Mouse (Mus musculus) ES-E14 (cell line): Measurements from ENCODE around the gene Ada. TPM values are rescaled to one million over a fixed set of nuclear protein-coding genes. Genes with fewer than 3 reads are reported as not detected.

Experiments
- DNase-seq: peaks from one replicate; pipeline ENCODE4 v3.0.0-alpha.2; 2013; ENCODE audit warnings: low read depth, low spot score
- H3K27ac ChIP-seq: 2 replicates; pipeline ENCODE4 v1.5.1; 2012; ENCODE audit warnings: low read depth, mild to moderate bottlenecking, low read length, moderate library complexity, mixed read lengths; ENCODE audit not compliant: poor library complexity, insufficient read depth, severe bottlenecking
- H3K36me3 ChIP-seq: 2 replicates; pipeline ENCODE4 v1.6.1; 2012; ENCODE audit warnings: mild to moderate bottlenecking, low read length, moderate library complexity, mixed read lengths; ENCODE audit not compliant: control insufficient read depth, poor library complexity, insufficient read depth, severe bottlenecking
- H3K4me1 ChIP-seq, 2 experiments: fragments of 150-350 bp in 1 of 2; sonication (generic) in 1 of 2; 2 replicates each; pipeline ENCODE4 v1.6.1; 2012; ENCODE audit warnings: low read length in 2 of 2, mild to moderate bottlenecking in 1 of 2, mixed read lengths in 1 of 2; ENCODE audit not compliant: control insufficient read depth in 2 of 2, insufficient read depth in 2 of 2, poor library complexity in 1 of 2
- H3K4me3 ChIP-seq, 2 experiments: fragments of 150-350 bp in 1 of 2; sonication (generic) in 1 of 2; 2 replicates each; pipeline ENCODE4 v1.5.1; 2012; ENCODE audit warnings: low read length in 2 of 2, low read depth in 1 of 2, mild to moderate bottlenecking in 1 of 2, mixed read lengths in 1 of 2; ENCODE audit not compliant: insufficient read depth in 1 of 2, poor library complexity in 1 of 2, severe bottlenecking in 1 of 2
- H3K9ac ChIP-seq: 2 replicates; pipeline ENCODE4 v1.6.1; 2012; ENCODE audit warnings: low read depth, mild to moderate bottlenecking, low read length, mixed read lengths; ENCODE audit not compliant: poor library complexity, insufficient read depth, severe bottlenecking
- H3K9me3 ChIP-seq: fragments of 150-350 bp; sonication (generic); 2 replicates; pipeline ENCODE4 v1.6.1; 2012; ENCODE audit warnings: low read depth, mild to moderate bottlenecking, low read length; ENCODE audit not compliant: control insufficient read depth, insufficient read depth
- CHD2 ChIP-seq: IDR thresholded peaks from 2 replicates; pipeline ENCODE4 v1.6.1; 2014; ENCODE audit warnings: mild to moderate bottlenecking, low read depth, low read length, inconsistent platforms
- HCFC1 ChIP-seq: IDR thresholded peaks from 2 replicates; pipeline ENCODE4 v1.6.1; 2012; ENCODE audit warnings: low read length, inconsistent platforms, borderline replicate concordance; ENCODE audit not compliant: insufficient read depth
- MAFK ChIP-seq: IDR thresholded peaks from 2 replicates; pipeline ENCODE4 v1.6.1; 2014; ENCODE audit warnings: mild to moderate bottlenecking, low read depth, low read length, inconsistent platforms; ENCODE audit not compliant: insufficient read depth
- ZC3H11A ChIP-seq: IDR thresholded peaks from 2 replicates; pipeline ENCODE4 v1.6.1; 2012; ENCODE audit warnings: low read depth, mild to moderate bottlenecking, inconsistent platforms, low read length, borderline replicate concordance
- ZNF384 ChIP-seq: IDR thresholded peaks from 2 replicates; pipeline ENCODE4 v1.6.1; 2012; ENCODE audit warnings: low read depth, low read length, inconsistent platforms
- in situ Hi-C, 2 experiments: fragments of 600-800 bp; cut with MboI; formaldehyde crosslinking; loops; one replicate each; pipeline ENCODE4 v1.15.1; 2025; ENCODE audit warnings: low sequenced_read_pairs in 2 of 2, inconsistent platforms in 1 of 2; ENCODE audit not compliant: unreplicated experiment in 2 of 2
- total RNA-seq: library from RNA; depleted of rRNA; stranded (reverse); fragments of 300-350 nt; gene quantifications from 2 replicates; pipeline ENCODE4 v1.2.3, GENCODE M21; 2012

Gene Ada
- total RNA-seq, 1 experiment, result 13.7 TPM

- in situ Hi-C loops, result no loop called here
- Histone ChIP-seq H3K4me1 (no peaks in the 10 kb centered on the region; a peak in 1 of 4 replicates), H3K36me3 (peaks cover 19% of the 10 kb centered on the region; the same call in 1 of the 2 replicates), H3K27ac (no peak overlapping the region), H3K9me3 (no peaks in the 10 kb centered on the region), H3K4me3 (no peak overlapping the region), H3K9ac (no peak overlapping the region)
- DNase-seq, result no peak
- TF ChIP-seq CHD2 (no peak), HCFC1 (no peak), MAFK (no peak), ZC3H11A (no peak)
These were observed 18.0 kb downstream of the Ada start for GRCm38 (mm10) chr2:163732021-163732420.

DNA sequence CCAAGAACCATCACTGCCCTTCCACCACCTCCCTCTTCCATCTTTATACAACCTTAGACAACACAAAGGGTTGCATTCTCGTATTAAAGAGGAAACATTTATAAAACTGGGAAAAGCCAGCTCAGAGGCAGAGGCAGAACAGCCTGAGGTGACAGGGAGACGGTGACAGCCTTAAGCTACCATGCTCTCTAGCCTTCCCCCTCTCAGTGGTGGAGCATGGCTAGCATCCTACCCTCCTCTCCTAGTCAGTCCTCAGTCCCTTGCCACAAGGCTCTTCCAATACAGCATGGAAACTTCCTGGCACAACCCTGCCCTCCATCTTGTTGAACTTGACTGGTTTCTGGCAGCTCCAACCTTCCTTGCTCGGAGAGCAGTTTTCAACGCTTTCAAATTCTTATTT, 21.7 kb downstream of the Ada start:
- Histone ChIP-seq H3K9me3 (no peaks in the 10 kb centered on the region), H3K4me1 (no peaks in the 10 kb centered on the region), H3K27ac (no peak overlapping the region), H3K36me3 (peaks cover 17% of the 10 kb centered on the region; the same call in 1 of the 2 replicates), H3K4me3 (no peak overlapping the region), H3K9ac (no peak overlapping the region)
- TF ChIP-seq HCFC1, result no peak
- no peak for TF ChIP-seq ZNF384
- TF ChIP-seq MAFK, result no peak
- TF ChIP-seq ZC3H11A, result no peak
- no peak for TF ChIP-seq CHD2
- DNase-seq, result no peak
- in situ Hi-C loops, result no loop called here

DNA sequence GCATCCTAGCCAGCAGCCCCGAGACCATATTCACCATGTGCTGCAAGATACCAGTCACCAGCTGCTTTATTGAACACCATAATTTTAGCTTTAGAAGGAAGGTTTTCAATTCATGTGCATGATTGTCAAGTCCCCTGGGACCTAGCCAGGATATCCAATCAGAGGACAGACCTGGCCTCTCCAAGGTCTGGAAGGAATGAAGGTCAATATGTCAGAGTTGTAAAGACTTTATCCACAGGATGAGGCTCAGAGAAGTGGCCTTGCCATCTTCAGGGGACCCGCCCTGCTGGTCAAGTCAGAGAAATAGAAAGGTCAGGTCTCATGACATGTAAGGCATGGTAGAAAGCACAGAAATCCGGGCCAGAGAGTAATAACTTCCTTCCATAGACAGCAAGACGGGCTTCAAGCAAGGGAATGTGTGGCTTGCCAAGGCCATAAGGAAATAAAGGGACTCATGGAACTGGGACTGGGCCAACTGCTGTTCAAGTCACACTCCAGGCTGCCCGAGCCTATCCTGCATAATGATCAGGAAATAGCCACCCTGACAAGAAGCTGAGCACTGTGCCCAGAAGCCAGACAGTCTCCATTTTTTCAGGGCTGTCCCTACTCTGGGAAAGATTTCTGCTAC, 23.2 kb downstream of the Ada start:
- in situ Hi-C loops, result no loop called here
- no peak overlapping the region for H3K27ac ChIP-seq
- H3K4me1 ChIP-seq, result no peaks in the 10 kb centered on the region
- TF ChIP-seq HCFC1 (no peak), ZNF384 (no peak), CHD2 (no peak), MAFK (no peak), ZC3H11A (no peak)
- no peaks in the 10 kb centered on the region for H3K9me3 ChIP-seq
- no peak overlapping the region for H3K9ac ChIP-seq
- H3K4me3 ChIP-seq, result no peak overlapping the region
- peaks cover 12% of the 10 kb centered on the region; the same call in 1 of the 2 replicates for H3K36me3 ChIP-seq
- no peak for DNase-seq

- Histone ChIP-seq H3K9me3 (no peaks in the 10 kb centered on the region), H3K4me3 (no peak overlapping the region), H3K9ac (no peak overlapping the region), H3K27ac (no peak overlapping the region), H3K36me3 (peaks cover 5% of the 10 kb centered on the region; the same call in 1 of the 2 replicates), H3K4me1 (no peaks in the 10 kb centered on the region)
- no peak for DNase-seq
- in situ Hi-C loops, result no loop called here
- no peak for TF ChIP-seq MAFK
- TF ChIP-seq CHD2, result no peak
- no peak for TF ChIP-seq HCFC1
- no peak for TF ChIP-seq ZC3H11A
- TF ChIP-seq ZNF384, result no peak
These were observed 27.5 kb downstream of the Ada start for GRCm38 (mm10) chr2:163722550-163722949.

DNA sequence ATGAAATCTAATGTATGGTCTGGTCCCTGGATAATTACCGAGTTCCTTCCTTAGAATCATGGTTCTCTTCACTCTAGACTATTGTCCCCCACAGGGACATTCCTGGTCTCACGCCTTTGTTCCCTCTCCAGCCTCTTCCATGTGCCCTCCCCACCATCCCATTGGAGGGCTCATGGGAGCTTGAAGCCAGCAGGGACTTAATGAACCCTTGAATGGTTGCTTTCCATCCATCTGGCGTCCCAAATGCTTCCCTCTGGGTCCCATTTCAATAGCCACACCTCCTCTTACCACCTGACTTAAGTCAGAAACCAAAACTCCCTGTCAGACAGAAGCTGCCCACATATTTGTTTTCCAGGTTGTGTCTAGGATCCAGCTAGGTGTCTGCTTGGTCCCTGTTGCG, 30.4 kb downstream of the Ada start:
- H3K36me3 ChIP-seq, result no peaks in the 10 kb centered on the region; the same call in 1 of the 2 replicates
- H3K9ac ChIP-seq, result no peak overlapping the region
- no peak for DNase-seq
- H3K4me3 ChIP-seq, result no peak overlapping the region
- in situ Hi-C loops, result loop anchor here in 1 of 2 experiments (10.0 kb wide), 1 partner anchor 185 kb away; no protein-coding TSS in a partner anchor
- H3K9me3 ChIP-seq, result no peaks in the 10 kb centered on the region
- H3K4me1 ChIP-seq, result no peaks in the 10 kb centered on the region
- no peak overlapping the region for H3K27ac ChIP-seq
- TF ChIP-seq CHD2, result no peak
- TF ChIP-seq HCFC1, result no peak
- TF ChIP-seq ZNF384, result no peak
- TF ChIP-seq MAFK, result no peak
- no peak for TF ChIP-seq ZC3H11A
